In genomic region chr7:127476855-127477254, GRCm38 (mm10) we compare ENCODE assay signal across 9 mouse cellular contexts. TPM values are rescaled to one million over a fixed set of nuclear protein-coding genes. Genes with fewer than 3 reads are reported as not detected.
DNase-seq lines count a peak whose midpoint lies in the region; ATAC-seq lines count a peak whose summit lies in the region.
"Had no signal": no experiment of that assay in that cellular context is flagged by ENCODE, and none has a peak within 500 bp of the region (broad histone marks: within the 10 kb centered on the region; RNA-seq: fewer than 3 reads in every experiment).

No protein-coding gene starts in this region.

- H3K9me3 ChIP-seq in kidney, embryonic 15.5 days (replicated peaks) = no peaks in the 10 kb centered on the region
- no peaks in the 10 kb centered on the region for H3K9me3 ChIP-seq in embryonic facial prominence, embryonic 12.5 days
- no peaks in the 10 kb centered on the region for H3K9me3 ChIP-seq in hindbrain, embryonic 14.5 days (ENCODE audit: control insufficient read depth, low read length)
- no peaks in the 10 kb centered on the region for H3K9me3 ChIP-seq in midbrain, embryonic 13.5 days

- WGBS in kidney, embryonic 15.5 days = 73% methylated on average over 4 of the region's 4 CpGs
- 81% methylated on average over 4 of the region's 4 CpGs for WGBS in embryonic facial prominence, embryonic 12.5 days
- 86% methylated on average over 4 of the region's 4 CpGs for WGBS in hindbrain, embryonic 14.5 days
- 90% methylated on average over 4 of the region's 4 CpGs for WGBS in midbrain, embryonic 13.5 days

- H3K9ac ChIP-seq in kidney, embryonic 15.5 days = peak overlapping the region; percentile 95
- H3K9ac ChIP-seq in embryonic facial prominence, embryonic 12.5 days = peak overlapping the region; percentile 59; the same call in 1 of the 2 replicates
- H3K9ac ChIP-seq in hindbrain, embryonic 14.5 days = peak overlapping the region; percentile 93
- H3K9ac ChIP-seq in midbrain, embryonic 13.5 days (replicated peaks) = peak overlapping the region; percentile 98

- H3K27ac ChIP-seq in kidney, embryonic 15.5 days = peak overlapping the region; percentile 99
- H3K27ac ChIP-seq in embryonic facial prominence, embryonic 12.5 days = peak overlapping the region; percentile 96
- peak overlapping the region; percentile 88 for H3K27ac ChIP-seq in hindbrain, embryonic 14.5 days
- H3K27ac ChIP-seq in midbrain, embryonic 13.5 days = peak overlapping the region; percentile 97

- H3K4me2 ChIP-seq in kidney, embryonic 15.5 days = peak overlapping the region; percentile 75
- H3K4me2 ChIP-seq in embryonic facial prominence, embryonic 12.5 days (replicated peaks) = peak overlapping the region; percentile 98
- H3K4me2 ChIP-seq in hindbrain, embryonic 14.5 days (replicated peaks) = peak overlapping the region; percentile 99
- peak overlapping the region; percentile 100 for H3K4me2 ChIP-seq in midbrain, embryonic 13.5 days (replicated peaks)

- no peak for ATAC-seq in kidney, embryonic 15.5 days (replicated peaks; ENCODE audit: low FRiP score)
- no peak for ATAC-seq in embryonic facial prominence, embryonic 12.5 days (ENCODE audit: insufficient number of reproducible peaks, insufficient read depth, low FRiP score, low TSS enrichment)
- no peak for ATAC-seq in hindbrain, embryonic 14.5 days (ENCODE audit: low FRiP score)
- ATAC-seq in midbrain, embryonic 13.5 days = no peak

- peaks cover 39% of the 10 kb centered on the region for H3K4me1 ChIP-seq in kidney, embryonic 15.5 days
- H3K4me1 ChIP-seq in embryonic facial prominence, embryonic 12.5 days = peaks cover 26% of the 10 kb centered on the region
- peaks cover 35% of the 10 kb centered on the region for H3K4me1 ChIP-seq in hindbrain, embryonic 14.5 days (replicated peaks; ENCODE audit: control insufficient read depth, insufficient read depth, low read length)
- H3K4me1 ChIP-seq in midbrain, embryonic 13.5 days (replicated peaks) = peaks cover 45% of the 10 kb centered on the region

- DNase-seq in kidney, postnatal 10 days = no peak
- DNase-seq in hindbrain, embryonic 14.5 days (ENCODE audit: low spot score) = no peak
- no peak for DNase-seq in cerebellum, postnatal 14 days
- DNase-seq in adrenal gland, postnatal 14 days = no peak
- no peak for DNase-seq in layer of hippocampus, adult 9-11 months
- DNase-seq: lung, postnatal 14 days had no signal

- peak overlapping the region; percentile 63 for H3K4me3 ChIP-seq in kidney, embryonic 15.5 days (replicated peaks)
- peak overlapping the region; percentile 96 for H3K4me3 ChIP-seq in embryonic facial prominence, embryonic 12.5 days
- H3K4me3 ChIP-seq in hindbrain, embryonic 14.5 days (replicated peaks; ENCODE audit: low read length) = peak overlapping the region; percentile 84; the same call in 1 of the 2 replicates
- H3K4me3 ChIP-seq in midbrain, embryonic 13.5 days (replicated peaks) = peak overlapping the region; percentile 100

- peaks cover 53% of the 10 kb centered on the region for H3K36me3 ChIP-seq in kidney, embryonic 15.5 days
- H3K36me3 ChIP-seq in embryonic facial prominence, embryonic 12.5 days = peaks cover 45% of the 10 kb centered on the region
- H3K36me3 ChIP-seq in hindbrain, embryonic 14.5 days (replicated peaks; ENCODE audit: control insufficient read depth, insufficient read depth) = peaks cover 56% of the 10 kb centered on the region
- peaks cover 48% of the 10 kb centered on the region for H3K36me3 ChIP-seq in midbrain, embryonic 13.5 days

- H3K27me3 ChIP-seq in kidney, embryonic 15.5 days = no peaks in the 10 kb centered on the region
- no peaks in the 10 kb centered on the region for H3K27me3 ChIP-seq in embryonic facial prominence, embryonic 12.5 days
- no peaks in the 10 kb centered on the region for H3K27me3 ChIP-seq in hindbrain, embryonic 14.5 days (ENCODE audit: control insufficient read depth, insufficient read depth, low read length)
- no peaks in the 10 kb centered on the region for H3K27me3 ChIP-seq in midbrain, embryonic 13.5 days

RNA-seq across cellular contexts. Expression of gene Fbrs, which starts 2.1 kb away (rescaled TPM):
- 10.2 and 11.9 TPM in 2 replicates for polyA plus RNA-seq in kidney, embryonic 15.5 days (2015; fragmentation: Nextera tagmentation; extraction: Ambion mirVana)
- polyA plus RNA-seq in embryonic facial prominence, embryonic 12.5 days (2016; fragmentation: Nextera tagmentation; extraction: Ambion mirVana) = 14.6 and 14.8 TPM in 2 replicates
- polyA plus RNA-seq in hindbrain, embryonic 14.5 days (2014; fragmentation: Nextera tagmentation; extraction: Ambion mirVana) = 13.6 and 15.3 TPM in 2 replicates
- polyA plus RNA-seq in midbrain, embryonic 13.5 days (2015; fragmentation: Nextera tagmentation; extraction: Ambion mirVana) = 11.7 and 14.9 TPM in 2 replicates
- 61.8 and 76.5 TPM in 2 replicates for total RNA-seq in adrenal gland, postnatal 14 days (2021)

RNA-seq across cellular contexts. Expression of gene Prr14, which starts 17.4 kb away (rescaled TPM):
- polyA plus RNA-seq in kidney, embryonic 15.5 days (2015; fragmentation: Nextera tagmentation; extraction: Ambion mirVana) = 36.0 and 47.4 TPM in 2 replicates
- 47.5 and 48.7 TPM in 2 replicates for polyA plus RNA-seq in embryonic facial prominence, embryonic 12.5 days (2016; fragmentation: Nextera tagmentation; extraction: Ambion mirVana)
- 36.1 and 37.5 TPM in 2 replicates for polyA plus RNA-seq in hindbrain, embryonic 14.5 days (2014; fragmentation: Nextera tagmentation; extraction: Ambion mirVana)
- polyA plus RNA-seq in midbrain, embryonic 13.5 days (2015; fragmentation: Nextera tagmentation; extraction: Ambion mirVana) = 47.5 and 52.3 TPM in 2 replicates
- total RNA-seq in adrenal gland, postnatal 14 days (2021) = 42.0 and 51.8 TPM in 2 replicates

RNA-seq across cellular contexts. Expression of gene Zfp689, which starts 27.9 kb away (rescaled TPM):
- 8.1 and 8.9 TPM in 2 replicates for polyA plus RNA-seq in kidney, embryonic 15.5 days (2015; fragmentation: Nextera tagmentation; extraction: Ambion mirVana)
- polyA plus RNA-seq in embryonic facial prominence, embryonic 12.5 days (2016; fragmentation: Nextera tagmentation; extraction: Ambion mirVana) = 16.5 and 16.7 TPM in 2 replicates
- polyA plus RNA-seq in hindbrain, embryonic 14.5 days (2014; fragmentation: Nextera tagmentation; extraction: Ambion mirVana) = 12.9 and 14.0 TPM in 2 replicates
- 16.1 and 16.3 TPM in 2 replicates for polyA plus RNA-seq in midbrain, embryonic 13.5 days (2015; fragmentation: Nextera tagmentation; extraction: Ambion mirVana)
- total RNA-seq in adrenal gland, postnatal 14 days (2021) = 3.5 and 5.0 TPM in 2 replicates

RNA-seq across cellular contexts. Expression of gene Srcap, which starts 34.9 kb away (rescaled TPM):
- polyA plus RNA-seq in kidney, embryonic 15.5 days (2015; fragmentation: Nextera tagmentation; extraction: Ambion mirVana) = 54.6 and 57.9 TPM in 2 replicates
- polyA plus RNA-seq in embryonic facial prominence, embryonic 12.5 days (2016; fragmentation: Nextera tagmentation; extraction: Ambion mirVana) = 88.0 and 88.4 TPM in 2 replicates
- polyA plus RNA-seq in hindbrain, embryonic 14.5 days (2014; fragmentation: Nextera tagmentation; extraction: Ambion mirVana) = 62.1 and 67.3 TPM in 2 replicates
- 50.3 and 68.8 TPM in 2 replicates for polyA plus RNA-seq in midbrain, embryonic 13.5 days (2015; fragmentation: Nextera tagmentation; extraction: Ambion mirVana)
- 88.8 and 95.3 TPM in 2 replicates for total RNA-seq in adrenal gland, postnatal 14 days (2021)

RNA-seq across cellular contexts. Expression of gene Gm42715, which starts 42.5 kb away (rescaled TPM):
- 18.7 and 19.4 TPM in 2 replicates for polyA plus RNA-seq in kidney, embryonic 15.5 days (2015; fragmentation: Nextera tagmentation; extraction: Ambion mirVana)
- 16.9 and 17.2 TPM in 2 replicates for polyA plus RNA-seq in embryonic facial prominence, embryonic 12.5 days (2016; fragmentation: Nextera tagmentation; extraction: Ambion mirVana)
- 15.6 TPM in 2 replicates for polyA plus RNA-seq in hindbrain, embryonic 14.5 days (2014; fragmentation: Nextera tagmentation; extraction: Ambion mirVana)
- 20.6 and 21.0 TPM in 2 replicates for polyA plus RNA-seq in midbrain, embryonic 13.5 days (2015; fragmentation: Nextera tagmentation; extraction: Ambion mirVana)
- 21.9 and 23.8 TPM in 2 replicates for total RNA-seq in adrenal gland, postnatal 14 days (2021)
